Mouse (Mus musculus) cerebellum, postnatal 36 days (tissue): ENCODE results near the gene Pyroxd2.
"Not testable (repeated sequence)": the region's sequence is repeated elsewhere in the genome, so short reads cannot be mapped to it uniquely, and the experiment has no call there.

Experiments
- DNase-seq, 2 experiments: peaks; one replicate each; pipeline ENCODE4 v3.0.0; 2021 to 2022; ENCODE audit warnings: mixed read lengths in 2 of 2

The Pyroxd2 gene

DNA sequence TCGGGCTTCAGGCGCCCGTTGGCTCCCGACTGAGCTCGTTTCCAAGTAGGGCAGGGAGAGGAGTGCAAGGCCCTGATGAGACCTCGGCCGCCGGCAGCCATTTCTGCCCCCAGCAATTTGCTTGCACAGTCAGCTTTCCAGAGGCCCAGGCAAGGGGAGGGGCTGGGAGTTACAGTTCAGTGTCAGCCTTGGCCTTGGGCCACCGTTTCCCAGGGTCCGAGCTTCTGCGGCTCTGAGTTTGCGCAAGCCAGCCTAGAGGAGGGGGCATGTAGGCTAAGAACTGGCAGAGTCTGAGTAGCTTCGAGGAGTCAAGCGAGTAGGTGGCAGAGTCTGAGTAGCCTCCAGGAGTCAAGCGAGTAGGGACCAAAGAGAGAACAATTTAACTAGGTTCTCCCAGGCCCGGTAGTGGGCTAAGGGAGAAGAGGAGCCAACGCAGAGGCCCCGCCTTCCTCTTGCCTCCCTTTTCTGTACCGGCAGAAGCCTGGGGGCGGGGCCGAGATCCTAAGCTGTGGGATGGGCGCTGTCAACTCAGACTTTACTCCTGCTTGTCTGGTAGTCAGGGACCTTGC is at the start of gene Pyroxd2:
Gene Pyroxd2, minus strand, starts transcription at position 413 of the 569 bp plus-strand sequence.
- peak; percentile 45 for DNase-seq

DNA sequence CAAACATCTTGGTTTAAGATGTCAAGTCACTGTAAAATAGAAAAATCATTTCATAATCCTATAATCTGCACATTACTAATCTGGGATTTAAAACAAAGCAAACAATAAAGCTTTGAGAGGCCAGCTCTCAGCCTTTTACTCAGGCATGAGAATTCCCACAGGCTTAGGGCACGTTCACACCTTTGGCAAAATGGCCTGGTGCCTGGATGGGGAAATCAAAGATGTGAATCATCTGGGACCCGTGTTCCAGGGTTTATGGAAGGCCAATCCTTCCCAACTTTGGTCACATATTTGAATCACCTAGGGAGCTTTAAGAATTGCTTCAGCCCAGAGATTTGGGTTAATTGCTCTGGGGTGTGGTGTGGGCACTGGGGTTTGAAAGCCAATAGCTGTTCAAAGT is 45.3 kb upstream of the Pyroxd2 start:
- DNase-seq = no peak

DNA sequence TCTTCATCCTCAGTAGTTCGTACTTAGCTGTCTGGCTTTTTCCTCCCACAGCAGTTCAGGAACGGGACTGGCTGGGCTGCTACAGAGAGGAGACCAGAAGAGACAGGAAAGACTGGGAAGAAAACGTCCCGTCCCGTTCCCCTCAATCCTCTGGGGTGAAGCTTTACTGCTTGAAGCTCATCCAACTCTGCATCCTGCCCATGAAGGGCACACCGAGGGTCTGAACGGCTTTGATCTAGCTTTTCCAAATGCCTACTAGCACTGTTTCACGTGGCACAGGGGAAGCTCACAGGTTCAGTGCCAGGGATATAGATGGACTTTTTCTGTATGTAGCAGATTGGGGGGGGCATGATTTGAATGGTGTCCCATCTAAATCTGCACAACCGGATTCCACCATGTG is 43.2 kb upstream of the Pyroxd2 start:
- DNase-seq = no peak

DNA sequence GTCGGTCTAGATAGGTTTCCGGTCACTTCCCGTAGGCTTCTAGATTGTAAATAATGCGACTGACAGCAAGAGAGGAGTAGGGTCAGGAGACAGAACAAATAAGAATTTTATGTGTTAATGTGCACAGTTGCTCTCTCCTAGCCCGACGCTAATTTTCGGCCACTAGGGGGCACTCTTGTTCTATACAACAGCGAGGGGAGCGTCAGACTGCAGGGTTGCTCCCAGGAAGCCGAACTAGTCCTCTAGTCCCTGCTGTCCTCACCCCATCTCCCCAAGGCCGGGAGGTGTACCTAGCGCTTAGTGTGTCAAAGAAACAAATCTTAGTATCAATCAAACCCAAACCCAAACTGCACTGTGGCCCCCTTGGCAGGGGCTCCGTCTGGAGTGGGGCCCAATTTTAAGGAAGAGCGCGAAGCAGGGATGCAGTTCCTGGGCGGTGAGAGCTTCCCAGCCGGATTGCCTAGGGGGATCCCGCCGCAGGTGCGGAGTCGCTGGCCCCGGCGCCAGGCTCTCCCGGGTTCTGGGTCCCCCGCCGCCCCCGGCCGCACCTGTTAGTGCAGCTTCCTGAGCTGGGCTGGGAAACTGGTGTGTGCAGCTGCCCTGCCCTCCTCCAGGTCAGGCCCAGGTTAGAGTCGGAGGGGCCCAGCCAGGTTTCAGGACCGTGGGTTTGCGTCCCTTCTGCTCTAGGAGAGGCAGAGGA is 42.5 kb upstream of the Pyroxd2 start:
- peak; percentile 88 for DNase-seq

DNA sequence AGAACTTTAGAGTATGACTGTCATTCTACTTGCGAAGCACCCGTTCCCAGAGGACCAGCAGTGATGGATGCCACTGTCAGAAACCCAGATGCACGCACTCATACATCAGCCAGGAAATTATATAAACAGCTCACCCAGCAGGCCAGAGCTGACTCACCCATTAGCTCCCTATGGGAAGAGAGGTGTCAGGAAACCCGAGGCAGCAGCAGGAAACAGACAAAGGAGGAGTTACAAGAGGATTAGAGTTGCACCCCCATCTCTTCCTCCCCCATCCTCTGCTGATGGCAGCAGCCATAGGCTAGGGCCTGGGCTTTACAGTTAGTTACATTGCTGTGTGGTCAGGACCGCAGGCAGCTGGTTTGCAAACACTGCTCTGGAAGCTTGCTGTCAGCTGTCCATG is 35.7 kb upstream of the Pyroxd2 start:
- DNase-seq = no peak

DNA sequence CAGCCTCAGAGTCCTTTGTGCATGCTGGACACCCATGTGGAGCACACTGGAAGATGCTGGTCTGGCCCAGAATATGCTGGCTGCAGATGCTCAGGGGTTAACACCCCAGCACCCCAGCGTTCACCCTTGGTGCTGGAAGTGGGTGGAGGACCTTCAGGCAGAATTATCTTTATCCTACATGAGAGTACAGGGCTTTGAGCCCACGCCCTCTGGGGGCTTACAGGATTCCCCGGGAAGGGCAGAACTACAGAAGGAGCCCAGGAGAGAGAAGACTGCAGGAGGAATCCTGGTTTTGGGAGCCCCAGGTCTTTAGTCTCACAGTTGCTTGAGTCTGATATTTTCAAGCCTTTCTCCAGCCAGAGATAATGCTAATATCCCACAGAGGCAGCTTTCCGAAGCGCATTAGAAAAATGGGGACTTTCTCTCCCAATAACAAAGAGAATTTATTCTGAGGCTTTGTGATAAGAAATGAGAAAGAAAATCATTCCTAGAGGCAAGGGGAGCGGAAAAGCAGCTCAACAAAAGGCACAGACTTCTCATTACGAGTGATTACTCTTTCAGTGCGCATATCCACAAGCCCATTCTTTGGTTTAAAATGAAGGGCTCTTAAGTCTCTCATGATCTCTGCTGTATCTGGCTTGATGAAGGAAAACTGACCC is 33.1 kb upstream of the Pyroxd2 start:
- DNase-seq = no peak

DNA sequence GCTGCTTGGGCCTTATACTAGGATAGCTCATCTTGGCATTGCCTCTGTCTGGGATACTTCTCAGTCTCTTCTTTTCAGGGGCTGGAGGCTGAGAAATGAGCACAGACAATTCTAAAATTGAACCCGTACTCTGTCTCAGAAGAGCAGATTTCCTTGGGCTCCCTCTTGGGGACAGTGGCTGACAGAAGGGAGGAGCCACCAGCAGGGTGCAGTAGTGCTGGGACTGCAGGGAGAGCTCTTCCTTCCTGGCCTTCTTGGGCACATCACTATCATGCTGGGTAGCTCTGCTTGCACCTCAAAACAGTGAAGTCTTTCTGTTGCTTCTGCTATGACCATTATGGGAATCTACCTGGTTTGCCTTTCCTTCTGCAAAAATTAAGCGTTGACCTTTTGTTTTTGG is 32.6 kb upstream of the Pyroxd2 start:
- no peak for DNase-seq

DNA sequence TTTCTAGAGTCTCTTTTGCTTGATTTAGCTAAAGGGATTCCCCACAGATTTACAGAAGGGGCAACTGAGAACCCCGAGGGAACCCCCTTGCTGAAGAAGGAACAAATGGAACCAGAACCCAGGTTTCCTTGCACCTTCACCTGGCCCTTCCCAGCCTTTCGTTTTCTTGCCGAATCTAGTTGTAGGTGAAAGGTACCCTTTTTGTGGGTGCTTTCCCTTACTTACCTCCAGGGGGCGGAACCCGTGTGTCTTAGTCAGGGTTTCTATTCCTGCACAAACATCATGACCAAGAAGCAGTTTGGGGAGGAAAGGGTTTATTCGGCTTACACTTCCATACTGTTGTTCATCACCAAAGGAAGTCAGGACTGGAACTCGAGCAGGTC is 27.6 kb upstream of the Pyroxd2 start:
- DNase-seq = not testable (repeated sequence)

DNA sequence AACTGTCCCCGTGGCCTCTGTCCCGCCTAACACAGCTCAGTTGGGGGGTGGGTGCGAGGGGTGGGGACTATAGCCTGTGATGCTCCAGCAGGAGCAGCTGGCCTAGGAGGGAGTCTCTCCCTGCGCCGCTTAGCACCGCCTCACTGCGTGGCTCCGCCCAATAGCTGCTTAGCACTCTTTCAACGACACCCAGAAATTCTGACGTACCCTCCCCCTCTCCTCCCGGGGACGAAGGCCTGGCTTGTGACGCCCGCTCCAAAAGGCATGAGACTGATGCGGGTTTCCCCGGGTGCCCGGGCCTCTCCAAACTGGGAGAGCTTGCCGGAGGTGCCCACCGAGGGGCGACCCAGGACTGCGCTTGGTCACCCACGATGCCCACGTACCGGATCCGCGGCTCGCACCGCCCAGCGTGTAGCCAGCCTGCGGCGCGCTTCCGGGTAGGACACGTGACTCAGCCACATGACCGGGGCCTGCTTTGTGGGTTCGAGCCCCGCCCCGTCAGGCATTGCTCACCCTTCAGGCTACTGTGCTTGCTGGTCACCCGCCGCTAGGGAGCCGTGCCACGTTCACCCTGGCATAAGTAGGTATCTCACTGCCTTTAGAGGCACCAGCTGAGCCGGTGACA is 27.1 kb upstream of the Pyroxd2 start, which contains the start of gene Hps1:
Gene Hps1, minus strand, starts transcription at position 448 of the 625 bp plus-strand sequence.
- DNase-seq = peak; percentile 81 to 83

DNA sequence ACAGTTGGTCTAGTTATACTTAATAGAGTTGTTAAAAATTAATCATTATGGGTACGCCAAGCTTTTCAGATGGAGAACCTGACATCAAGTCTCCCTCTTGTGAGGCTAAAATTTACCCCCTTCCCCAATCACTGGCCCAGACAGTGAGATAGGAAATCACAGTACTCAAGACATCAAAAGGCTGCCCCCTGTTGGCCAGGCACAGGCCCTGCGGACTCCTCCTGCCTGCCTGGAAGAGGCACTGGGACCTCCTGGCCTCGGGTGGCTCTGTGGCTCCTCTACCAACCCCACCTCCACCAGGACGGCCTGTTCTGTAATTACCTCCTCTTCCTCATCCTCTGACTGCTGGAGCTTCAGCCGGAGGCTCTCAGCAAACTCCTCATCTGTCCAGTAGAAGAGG is 25.2 kb upstream of the Pyroxd2 start:
- peak; percentile 21 to 40 for DNase-seq

DNA sequence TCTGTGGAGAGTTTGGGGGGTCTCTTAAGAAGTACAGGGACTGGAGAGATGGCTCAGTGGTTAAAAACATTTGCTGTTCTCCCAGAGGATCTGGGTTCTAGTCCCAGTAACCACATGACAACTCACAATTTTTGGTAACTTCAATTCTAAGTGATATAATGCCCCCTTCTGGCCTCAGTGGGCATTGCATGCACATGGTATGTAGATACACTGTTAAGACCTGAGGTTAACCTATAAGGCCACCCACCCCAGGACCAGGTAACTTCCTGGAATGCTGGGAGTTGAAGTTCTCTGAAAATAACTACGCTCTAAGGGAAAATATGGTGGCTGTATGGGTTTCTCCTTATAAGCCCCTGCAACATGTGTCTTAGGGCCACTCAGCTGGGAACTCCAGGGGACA is 24.2 kb upstream of the Pyroxd2 start:
- DNase-seq = peak in 1 of 2 experiments; percentile 30

DNA sequence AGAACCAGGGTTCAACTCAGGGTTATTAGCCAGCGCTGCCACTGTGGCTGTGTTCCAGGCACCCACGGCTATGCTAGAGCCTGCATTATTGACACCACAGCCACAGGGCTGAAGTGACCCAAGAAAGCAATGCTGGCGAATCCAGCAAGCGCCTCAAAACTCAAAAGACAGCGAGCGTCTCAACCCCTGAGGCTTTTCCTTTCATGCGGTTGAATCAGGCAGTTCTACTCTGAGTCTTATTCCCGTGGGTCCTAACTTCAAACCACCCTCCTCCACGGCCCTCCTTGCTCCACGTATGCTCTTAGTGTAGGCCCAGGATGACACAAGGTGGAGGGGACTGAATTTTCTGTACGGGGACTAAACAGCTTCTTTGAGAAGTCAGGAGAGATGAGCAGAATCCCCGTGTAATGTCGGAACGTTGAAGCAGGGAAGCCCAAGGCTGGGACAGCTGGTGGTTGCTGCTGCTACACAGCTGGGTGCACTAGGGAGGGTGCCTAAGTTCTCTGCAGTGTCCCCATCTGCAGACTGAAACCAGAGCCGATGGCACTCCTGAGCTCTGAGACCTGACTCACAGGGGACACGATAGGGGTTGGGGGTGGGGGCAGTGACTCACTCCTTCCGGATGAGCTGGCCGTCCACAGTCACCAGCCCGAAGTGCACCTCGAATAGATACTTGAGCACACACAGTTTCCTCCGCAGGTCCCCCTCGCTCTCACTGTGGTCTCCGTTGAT is 17.7 kb upstream of the Pyroxd2 start:
- no peak for DNase-seq

DNA sequence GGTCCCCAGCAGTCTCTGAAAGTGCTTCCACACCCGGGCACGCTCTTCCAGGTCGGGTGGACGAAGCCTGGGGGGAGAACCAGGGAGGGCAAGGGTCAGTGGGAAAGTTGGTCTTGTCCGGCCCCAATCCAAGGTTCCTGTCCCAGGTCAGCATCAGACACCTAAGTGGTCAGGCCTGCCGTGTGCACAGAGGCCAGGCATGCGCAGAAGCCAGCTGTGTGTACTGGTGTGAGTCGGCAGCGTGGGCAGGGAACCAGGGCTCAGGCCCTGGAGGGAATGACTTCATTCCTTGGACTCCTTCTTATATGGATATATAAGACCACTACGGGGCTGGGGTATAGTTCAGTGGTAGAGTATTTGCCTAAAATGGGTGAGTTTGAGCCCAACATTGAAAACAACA is 17.1 kb upstream of the Pyroxd2 start:
- no peak for DNase-seq

DNA sequence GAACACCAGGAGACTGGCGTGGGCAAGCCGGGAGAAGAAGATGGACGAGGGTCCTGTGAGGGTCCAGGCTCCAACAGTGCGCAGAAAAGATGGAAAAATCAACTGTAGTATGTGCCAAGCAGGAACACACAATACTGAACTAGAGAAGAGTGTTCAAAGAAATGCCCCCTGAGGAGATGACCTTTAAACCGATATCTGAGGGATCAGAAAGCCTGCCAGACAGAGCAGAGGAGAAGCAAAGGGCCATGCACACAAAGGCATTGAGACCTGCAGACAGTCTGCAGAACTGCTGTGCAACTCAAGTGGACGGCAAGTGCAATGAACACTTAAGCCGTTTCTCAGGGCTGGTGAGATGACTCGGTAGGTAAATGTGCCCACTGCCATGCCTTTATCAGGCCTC is 14.8 kb upstream of the Pyroxd2 start:
- no peak for DNase-seq

DNA sequence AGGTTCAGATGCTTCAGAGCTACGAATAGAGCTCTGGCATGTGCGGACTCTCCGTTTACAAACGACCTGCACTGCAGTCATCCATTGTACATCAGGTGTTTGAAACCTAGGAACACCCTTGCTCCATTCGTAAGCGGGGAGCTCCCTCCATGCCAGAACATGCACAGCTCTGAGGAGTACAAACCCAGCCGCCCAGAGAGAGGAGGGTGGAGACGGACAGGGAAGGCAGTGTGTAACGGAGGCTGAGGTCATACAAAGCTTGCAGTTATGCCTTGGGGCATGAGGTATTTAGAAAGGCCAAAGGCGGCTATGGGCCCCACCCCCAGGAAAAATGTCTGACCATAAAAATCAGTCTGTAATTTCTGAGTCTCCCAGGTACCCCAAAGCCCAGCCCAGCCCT is 11.8 kb upstream of the Pyroxd2 start:
- DNase-seq = no peak

DNA sequence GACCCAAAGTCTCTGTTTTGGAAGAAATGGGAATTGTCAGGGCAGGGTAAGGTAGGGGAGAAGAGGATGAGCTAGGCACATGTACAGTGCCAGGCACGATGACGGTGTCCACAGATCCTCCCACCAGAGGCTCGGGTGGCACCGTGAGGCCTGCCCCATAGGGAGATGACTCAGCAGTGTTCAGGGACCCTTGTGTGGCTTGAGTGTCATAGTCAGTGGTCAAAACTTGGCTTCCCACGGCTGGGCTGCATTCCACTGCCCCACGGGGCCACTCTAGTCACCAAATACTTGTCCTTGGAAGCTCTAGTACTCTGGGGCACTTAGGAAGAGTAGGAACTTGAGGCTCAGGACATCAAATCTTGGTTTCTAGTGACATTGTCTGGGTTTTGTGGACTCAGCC is 4.1 kb upstream of the Pyroxd2 start:
- DNase-seq = no peak

DNA sequence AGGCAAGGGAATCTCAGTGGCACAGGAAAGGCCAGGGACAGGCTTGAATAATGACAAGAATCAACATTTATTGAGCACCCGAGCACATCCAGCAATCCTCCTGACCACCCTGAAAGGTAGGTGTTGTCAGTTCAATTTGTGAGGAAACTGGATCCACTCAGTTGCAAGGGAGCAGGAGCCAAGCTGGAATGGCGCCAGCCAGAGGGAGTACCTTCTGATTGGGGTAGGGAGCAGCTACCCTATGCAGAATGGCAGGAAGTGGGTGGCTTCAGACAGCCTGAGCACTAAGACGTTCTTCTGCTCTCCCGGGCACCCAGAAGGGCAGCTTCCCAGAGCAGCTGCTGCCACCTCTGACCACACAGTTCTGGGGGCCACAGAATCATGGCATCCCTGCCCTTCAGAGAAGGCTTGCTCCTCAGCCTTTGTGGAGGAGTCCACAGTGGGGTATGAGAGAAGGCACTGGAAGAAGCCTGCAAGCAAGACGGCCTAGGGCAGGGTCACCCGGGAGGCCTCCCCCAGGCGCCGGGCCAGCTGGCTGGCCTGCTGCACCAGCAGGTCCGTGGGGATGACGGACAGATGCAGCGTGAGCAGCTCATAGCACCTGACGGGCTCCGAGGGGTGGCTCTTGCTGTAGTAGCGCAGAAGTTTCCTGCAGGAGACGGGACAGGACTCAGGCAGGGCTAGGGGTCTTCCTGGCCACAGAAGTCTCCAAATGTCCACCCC is 2.7 kb upstream of the Pyroxd2 start:
- no peak for DNase-seq

DNA sequence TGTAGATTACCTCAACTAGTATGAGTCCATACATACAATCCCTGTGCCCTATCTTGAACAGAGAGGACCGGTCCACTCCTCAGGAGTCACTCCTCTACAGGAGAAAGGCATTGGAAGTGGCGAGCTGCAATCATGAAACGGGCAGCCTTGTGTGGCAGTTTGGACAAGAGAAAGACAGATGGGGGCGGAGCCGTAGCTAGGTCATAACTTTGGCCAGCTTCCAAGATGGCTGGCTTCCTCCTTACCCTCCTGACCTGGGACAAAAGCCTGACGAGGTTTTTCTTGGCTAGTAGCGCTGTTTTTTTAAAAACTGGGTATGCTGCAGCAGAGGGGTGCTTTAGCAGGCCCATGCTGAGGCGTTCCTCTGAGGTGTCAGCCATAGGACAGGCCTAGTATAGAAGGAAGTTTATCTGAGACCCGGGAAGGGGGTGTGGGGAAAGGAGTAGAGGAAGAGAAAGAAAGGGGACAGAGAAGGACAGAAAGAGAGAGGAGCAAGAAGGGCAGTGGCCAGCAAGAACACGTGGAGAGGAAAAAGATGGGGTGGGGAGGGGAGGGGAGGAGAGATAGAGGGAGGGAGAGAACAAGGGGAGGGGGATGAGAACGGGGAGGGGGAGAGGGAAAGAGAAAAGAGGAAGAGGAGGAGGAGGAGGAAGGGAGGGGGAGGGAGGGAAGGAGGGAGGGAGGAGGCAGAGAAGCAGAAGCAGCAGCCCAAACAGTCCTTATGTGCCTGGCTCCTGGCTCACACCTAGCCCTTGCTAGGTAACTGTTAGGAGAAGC is 754 bp upstream of the Pyroxd2 start:
- DNase-seq = no peak

DNA sequence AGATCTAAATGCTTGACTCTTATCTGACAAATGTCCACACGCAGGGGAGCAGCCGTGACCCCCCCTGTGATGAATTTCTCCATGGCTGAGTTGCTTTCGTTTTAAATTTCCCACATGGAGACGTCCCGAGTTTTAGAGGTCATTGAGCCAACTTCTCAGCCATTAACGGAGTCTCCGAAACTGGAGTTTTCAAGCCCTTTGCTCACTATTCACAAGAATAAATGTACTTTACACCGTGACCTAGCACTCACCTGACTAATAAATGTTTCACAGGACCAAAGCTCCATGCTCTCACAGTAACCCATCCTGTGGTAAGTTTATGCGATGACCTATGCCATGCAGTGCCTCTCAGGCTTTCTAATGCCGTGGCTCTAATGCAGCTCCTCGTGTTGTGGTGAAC is 2.4 kb downstream of the Pyroxd2 start:
- no peak for DNase-seq

DNA sequence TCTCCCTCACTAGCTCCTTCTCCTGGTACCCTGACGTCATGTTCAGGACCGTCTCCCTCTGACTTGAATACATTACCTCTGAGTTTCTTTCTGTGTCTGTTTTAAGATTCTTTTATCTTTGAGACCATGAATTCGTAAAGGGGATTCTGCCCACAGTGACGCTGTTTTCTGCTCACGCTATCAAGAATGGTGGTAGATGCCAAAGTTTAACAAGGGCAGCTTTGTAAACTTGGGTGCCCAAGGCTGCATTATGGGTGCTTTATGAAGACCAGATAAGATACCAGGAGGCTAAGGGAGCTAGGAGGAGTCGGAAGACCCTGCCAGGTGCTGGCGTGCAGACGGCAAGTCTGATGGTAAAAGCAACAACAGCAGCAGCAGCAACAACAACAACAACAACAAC is 5.9 kb downstream of the Pyroxd2 start:
- no peak for DNase-seq

DNA sequence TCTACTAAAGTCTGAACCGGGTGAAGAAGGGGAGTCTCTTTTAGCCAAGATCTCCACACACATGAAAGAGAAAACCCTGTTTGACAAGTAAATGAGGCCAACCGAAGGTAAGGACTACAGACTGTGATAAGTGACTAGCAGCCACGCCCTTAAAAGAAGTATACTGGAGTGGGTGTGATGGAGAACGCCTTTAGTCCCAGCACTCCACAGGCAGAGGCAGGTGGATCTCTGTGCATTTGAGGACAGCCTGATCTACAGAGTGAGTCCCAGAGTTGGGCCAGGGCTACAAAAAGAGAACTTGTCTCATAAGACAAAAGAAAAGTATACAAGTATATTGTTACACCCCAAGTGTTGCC is 6.7 kb downstream of the Pyroxd2 start:
- no peak for DNase-seq
